Mouse (Mus musculus) hindbrain, embryonic 14.5 days (tissue): ENCODE measurements around the gene Clip3. TPM values are rescaled to one million over a fixed set of nuclear protein-coding genes. Genes with fewer than 3 reads are reported as not detected.

Experiments
- ATAC-seq: fragments of 200-750 bp; cut with Nextera tagmentation; 2 replicates; pipeline ENCODE4 v1.8.0; 2017; ENCODE audit warnings: moderate number of reproducible peaks, mild to moderate bottlenecking, moderate TSS enrichment, moderate library complexity; ENCODE audit not compliant: low FRiP score
- DNase-seq: peaks from one replicate; pipeline ENCODE4 v3.0.0-alpha.2; 2015; ENCODE audit warnings: low spot score
- H3K27ac ChIP-seq: fragments of 300-500 bp; sonication (generic); 2 replicates; pipeline ENCODE4 v1.5.1; 2014; ENCODE audit warnings: mild to moderate bottlenecking, moderate library complexity
- H3K27me3 ChIP-seq: fragments of 300-500 bp; sonication (generic); 2 replicates; pipeline ENCODE4 v1.6.1; 2014; ENCODE audit warnings: mild to moderate bottlenecking, low read length, mixed read lengths; ENCODE audit not compliant: control insufficient read depth, insufficient read depth
- H3K36me3 ChIP-seq: fragments of 300-500 bp; sonication (generic); replicated peaks from 2 replicates; pipeline ENCODE4 v1.6.1; 2014; ENCODE audit not compliant: control insufficient read depth, insufficient read depth
- H3K4me1 ChIP-seq: fragments of 300-500 bp; sonication (generic); replicated peaks from 2 replicates; pipeline ENCODE4 v1.6.1; 2014; ENCODE audit warnings: antibody characterized with exemption, low read length, mixed read lengths; ENCODE audit not compliant: control insufficient read depth, insufficient read depth
- H3K4me2 ChIP-seq: fragments of 300-500 bp; sonication (generic); replicated peaks from 2 replicates; pipeline ENCODE4 v1.6.1; 2014; ENCODE audit warnings: mild to moderate bottlenecking, moderate library complexity
- H3K4me3 ChIP-seq: fragments of 300-500 bp; sonication (generic); replicated peaks from 2 replicates; pipeline ENCODE4 v1.5.1; 2014; ENCODE audit warnings: mild to moderate bottlenecking, low read length
- H3K9ac ChIP-seq: fragments of 300-500 bp; sonication (generic); 2 replicates; pipeline ENCODE4 v1.6.1; 2014
- H3K9me3 ChIP-seq: fragments of 300-500 bp; sonication (generic); 2 replicates; pipeline ENCODE4 v1.6.1; 2016; ENCODE audit warnings: low read length; ENCODE audit not compliant: control insufficient read depth
- WGBS: fragments of 180-500 bp; shearing (Covaris S2); extraction: QIAGEN DNeasy Blood & Tissue Kit; methylation state at CpG from one replicate; pipeline ENCODE4 v1.1.7; 2014; 5-methylcytosine and 5-hydroxymethylcytosine counted together
- polyA plus RNA-seq: library from polyadenylated mRNA; unstranded; fragments of >200 nt; fragmentation: Nextera tagmentation; extraction: Ambion mirVana; gene quantifications from 2 replicates; pipeline ENCODE4 v1.2.1, GENCODE M21; 2014

Clip3 gene
- polyA plus RNA-seq, 1 experiment from 2014 or later: 123 TPM

- Histone ChIP-seq H3K9me3 (no peaks in the 10 kb centered on the region), H3K36me3 (no peaks in the 10 kb centered on the region), H3K4me2 (peak overlapping the region; percentile 91), H3K9ac (peak overlapping the region; percentile 40; the same call in 1 of the 2 replicates), H3K4me1 (no peaks in the 10 kb centered on the region), H3K4me3 (peak overlapping the region; percentile 61), H3K27me3 (no peaks in the 10 kb centered on the region), H3K27ac (no peak overlapping the region)
- under 1% methylated on average over 6 of the region's 6 CpGs for WGBS
- DNase-seq: no peak
- no peak for ATAC-seq
Measured at GRCm38 (mm10) chr7:30279536-30279935, 12.0 kb upstream of the Clip3 start.

GRCm38 (mm10) chr7:30279951-30280669, 11.4 kb upstream of the Clip3 start, which contains the start of the genes Thap8 and Wdr62:
Gene Thap8, plus strand, starts transcription at chr7:30280094.
Gene Wdr62, minus strand, starts transcription at chr7:30280419.
- peak within 1 kb of the TSS; percentile 97 for H3K27ac ChIP-seq
- H3K27me3 ChIP-seq: no peaks in the 10 kb centered on the region
- DNase-seq (peak; percentile 94), ATAC-seq (peak; percentile 95)
- peak within 1 kb of the TSS; percentile 60 for H3K9ac ChIP-seq
- peak within 1 kb of the TSS; percentile 91 for H3K4me2 ChIP-seq
- H3K9me3 ChIP-seq: no peaks in the 10 kb centered on the region
- H3K36me3 ChIP-seq: no peaks in the 10 kb centered on the region
- no peaks in the 10 kb centered on the region for H3K4me1 ChIP-seq
- peak within 1 kb of the TSS; percentile 61 for H3K4me3 ChIP-seq
- under 1% methylated on average over 42 of the region's 49 CpGs for WGBS

GRCm38 (mm10) chr7:30280670-30281138, 10.8 kb upstream of the Clip3 start:
- H3K4me3 ChIP-seq: peak overlapping the region; percentile 61
- ATAC-seq (peak; percentile 86), DNase-seq (peak; percentile 90)
- H3K27me3 ChIP-seq: no peaks in the 10 kb centered on the region
- no peaks in the 10 kb centered on the region for H3K9me3 ChIP-seq
- H3K36me3 ChIP-seq: no peaks in the 10 kb centered on the region
- H3K27ac ChIP-seq: peak overlapping the region; percentile 97
- peak overlapping the region; percentile 91 for H3K4me2 ChIP-seq
- peak overlapping the region; percentile 60 for H3K9ac ChIP-seq
- H3K4me1 ChIP-seq: no peaks in the 10 kb centered on the region
- under 1% methylated on average over 20 of the region's 20 CpGs for WGBS

- H3K4me3 ChIP-seq: no peak overlapping the region
Measured at GRCm38 (mm10) chr7:30281522-30281921, 10.0 kb upstream of the Clip3 start.

GRCm38 (mm10) chr7:30282740-30283139, 8.8 kb upstream of the Clip3 start:
- DNase-seq (no peak), ATAC-seq (no peak)
- Histone ChIP-seq H3K36me3 (no peaks in the 10 kb centered on the region), H3K9ac (no peak overlapping the region), H3K4me1 (no peaks in the 10 kb centered on the region), H3K9me3 (no peaks in the 10 kb centered on the region), H3K4me3 (no peak overlapping the region), H3K4me2 (no peak overlapping the region), H3K27ac (no peak overlapping the region), H3K27me3 (no peaks in the 10 kb centered on the region)
- WGBS: 87% methylated on average over 7 of the region's 7 CpGs

More at GRCm38 (mm10) chr7:30281522-30281921, 10.0 kb upstream of the Clip3 start:
- no peak for ATAC-seq
- 81% methylated on average over 4 of the region's 4 CpGs for WGBS
- Histone ChIP-seq H3K9me3 (no peaks in the 10 kb centered on the region), H3K4me1 (no peaks in the 10 kb centered on the region), H3K27me3 (no peaks in the 10 kb centered on the region), H3K36me3 (no peaks in the 10 kb centered on the region), H3K4me2 (peak overlapping the region; percentile 91; the same call in 1 of the 2 replicates), H3K27ac (no peak overlapping the region), H3K9ac (no peak overlapping the region)
- DNase-seq: no peak

- Histone ChIP-seq H3K27ac (no peak overlapping the region), H3K4me1 (0 out of 2 replicates have a peak, but pooled peaks cover 5% of the 10 kb centered on the region), H3K4me2 (no peak overlapping the region), H3K36me3 (no peaks in the 10 kb centered on the region), H3K27me3 (no peaks in the 10 kb centered on the region), H3K9ac (no peak overlapping the region), H3K4me3 (no peak overlapping the region), H3K9me3 (no peaks in the 10 kb centered on the region)
- WGBS: 52% methylated on average over 8 of the region's 8 CpGs
- DNase-seq (no peak), ATAC-seq (no peak)
Measured at GRCm38 (mm10) chr7:30286701-30287410, 4.7 kb upstream of the Clip3 start.

- no peak for ATAC-seq
- Histone ChIP-seq H3K36me3 (no peaks in the 10 kb centered on the region), H3K27me3 (no peaks in the 10 kb centered on the region), H3K4me2 (no peak overlapping the region), H3K4me1 (peaks cover 14% of the 10 kb centered on the region), H3K27ac (no peak overlapping the region), H3K9me3 (no peaks in the 10 kb centered on the region), H3K9ac (no peak overlapping the region), H3K4me3 (no peak overlapping the region)
- no peak for DNase-seq
- WGBS: 73% methylated on average over 6 of the region's 6 CpGs
Measured at GRCm38 (mm10) chr7:30288046-30288445, 3.5 kb upstream of the Clip3 start.

GRCm38 (mm10) chr7:30289071-30289713, 2.3 kb upstream of the Clip3 start:
- WGBS: 76% methylated on average over 7 of the region's 7 CpGs

More at GRCm38 (mm10) chr7:30289071-30289713, 2.3 kb upstream of the Clip3 start:
- DNase-seq (no peak), ATAC-seq (no peak)
- Histone ChIP-seq H3K36me3 (peaks cover 2% of the 10 kb centered on the region; the same call in 1 of the 2 replicates), H3K27me3 (no peaks in the 10 kb centered on the region), H3K4me1 (peaks cover 23% of the 10 kb centered on the region), H3K4me3 (no peak overlapping the region), H3K9ac (no peak overlapping the region), H3K27ac (no peak overlapping the region), H3K9me3 (no peaks in the 10 kb centered on the region), H3K4me2 (no peak overlapping the region)
